Mouse (Mus musculus) hindbrain, embryonic 11.5 days (tissue): ENCODE data around the gene Klk1b9. TPM values are rescaled to one million over a fixed set of nuclear protein-coding genes. Genes with fewer than 3 reads are reported as not detected.
"Not testable (repeated sequence)": the region's sequence is repeated elsewhere in the genome, so short reads cannot be mapped to it uniquely, and the experiment has no call there.

Experiments
- ATAC-seq: fragments of 200-750 bp; cut with Nextera tagmentation; 2 replicates; pipeline ENCODE4 v1.8.0; 2017; ENCODE audit warnings: mild to moderate bottlenecking, moderate TSS enrichment, moderate library complexity; ENCODE audit not compliant: low FRiP score
- DNase-seq: peaks from one replicate; pipeline ENCODE4 v3.0.0-alpha.2; 2015; ENCODE audit warnings: low spot score
- H3K27ac ChIP-seq: fragments of 300-500 bp; sonication (generic); 2 replicates; pipeline ENCODE4 v1.5.1; 2014; ENCODE audit warnings: mild to moderate bottlenecking, low read depth, low read length
- H3K27me3 ChIP-seq: fragments of 300-500 bp; sonication (generic); 2 replicates; pipeline ENCODE4 v1.6.1; 2014; ENCODE audit warnings: mild to moderate bottlenecking, low read length, moderate library complexity, mixed read lengths; ENCODE audit not compliant: control insufficient read depth, insufficient read depth
- H3K36me3 ChIP-seq: fragments of 300-500 bp; sonication (generic); 2 replicates; pipeline ENCODE4 v1.6.1; 2014; ENCODE audit warnings: mild to moderate bottlenecking, low read length, moderate library complexity, mixed read lengths; ENCODE audit not compliant: control insufficient read depth, insufficient read depth
- H3K4me1 ChIP-seq: fragments of 300-500 bp; sonication (generic); replicated peaks from 2 replicates; pipeline ENCODE4 v1.6.1; 2014; ENCODE audit warnings: low read length, mixed read lengths; ENCODE audit not compliant: control insufficient read depth, insufficient read depth
- H3K4me2 ChIP-seq: fragments of 300-500 bp; sonication (generic); replicated peaks from 2 replicates; pipeline ENCODE4 v1.6.1; 2014; ENCODE audit warnings: mild to moderate bottlenecking, low read depth, low read length
- H3K4me3 ChIP-seq: fragments of 300-500 bp; sonication (generic); 2 replicates; pipeline ENCODE4 v1.5.1; 2014; ENCODE audit warnings: low read depth, low read length
- H3K9ac ChIP-seq: fragments of 300-500 bp; sonication (generic); 2 replicates; pipeline ENCODE4 v1.6.1; 2014; ENCODE audit warnings: low read depth, low read length
- H3K9me3 ChIP-seq: fragments of 300-500 bp; sonication (generic); 2 replicates; pipeline ENCODE4 v1.6.1; 2016; ENCODE audit warnings: low read length; ENCODE audit not compliant: control insufficient read depth
- WGBS: fragments of 180-500 bp; shearing (Covaris S2); extraction: QIAGEN DNeasy Blood & Tissue Kit; methylation state at CpG from one replicate; pipeline ENCODE4 v1.1.7; 2014; 5-methylcytosine and 5-hydroxymethylcytosine counted together
- polyA plus RNA-seq: library from polyadenylated mRNA; unstranded; fragments of >200 nt; fragmentation: Nextera tagmentation; extraction: Ambion mirVana; gene quantifications from 2 replicates; pipeline ENCODE4 v1.2.1, GENCODE M21; 2014

Gene Klk1b9
- polyA plus RNA-seq, 1 experiment from 2014 or later = not detected

- H3K4me3 ChIP-seq, H3K27me3 ChIP-seq, H3K27ac ChIP-seq, H3K36me3 ChIP-seq, H3K9me3 ChIP-seq, DNase-seq, H3K4me1 ChIP-seq, ATAC-seq, H3K4me2 ChIP-seq, H3K9ac ChIP-seq: not testable (repeated sequence)
- 86% methylated on average over 6 of the region's 6 CpGs for WGBS
Measured at GRCm38 (mm10) chr7:44014666-44015065, 38.8 kb downstream of the Klk1b9 start.

GRCm38 (mm10) chr7:44015071-44015470 lies 39.2 kb downstream of the Klk1b9 start:
- no peak overlapping the region for H3K4me2 ChIP-seq
- H3K36me3 ChIP-seq = no peaks in the 10 kb centered on the region
- no peaks in the 10 kb centered on the region for H3K9me3 ChIP-seq
- H3K9ac ChIP-seq = no peak overlapping the region
- H3K27me3 ChIP-seq = no peaks in the 10 kb centered on the region
- no peak for DNase-seq
- 88% methylated on average over 5 of the region's 5 CpGs for WGBS
- H3K4me3 ChIP-seq = no peak overlapping the region
- H3K4me1 ChIP-seq = no peaks in the 10 kb centered on the region
- no peak overlapping the region for H3K27ac ChIP-seq
- ATAC-seq = no peak

Other genes with a start within 250 kb of the Klk1b9 start
- gene Klk12, start 207.2 kb upstream of the Klk1b9 start, polyA plus RNA-seq = not detected in 2 replicates
- 0.14 TPM in 1 of 2 replicates, not detected in the other for gene Klk11, start 201.5 kb upstream of the Klk1b9 start, polyA plus RNA-seq
- 0.32 and 0.53 TPM in 2 replicates for gene Klk10, start 195.0 kb upstream of the Klk1b9 start, polyA plus RNA-seq
- gene Klk9, start 184.2 kb upstream of the Klk1b9 start, polyA plus RNA-seq = 0.23 TPM in 1 of 2 replicates, not detected in the other
- gene Klk8, start 178.5 kb upstream of the Klk1b9 start, polyA plus RNA-seq = 10.9 and 11.0 TPM in 2 replicates
- 0.11 TPM in 1 of 2 replicates, not detected in the other for gene Klk7, start 164.8 kb upstream of the Klk1b9 start, polyA plus RNA-seq
- gene Klk6, start 151.6 kb upstream of the Klk1b9 start, polyA plus RNA-seq = not detected in 2 replicates
- gene Klk5, start 134.1 kb upstream of the Klk1b9 start, polyA plus RNA-seq = 0.31 and 0.39 TPM in 2 replicates
- gene Klk4, start 94.9 kb upstream of the Klk1b9 start, polyA plus RNA-seq = 0.20 TPM in 1 of 2 replicates, not detected in the other
- gene Klk15, start 42.3 kb upstream of the Klk1b9 start, polyA plus RNA-seq = not detected in 2 replicates
- gene Klk1b8, start 25.4 kb upstream of the Klk1b9 start, polyA plus RNA-seq = not detected in 2 replicates
- not detected in 2 replicates for gene Klk1b1, start 9.3 kb upstream of the Klk1b9 start, polyA plus RNA-seq
- not detected in 2 replicates for gene Klk1b11, start 19.8 kb downstream of the Klk1b9 start, polyA plus RNA-seq
- gene Klk1b26, start 36.1 kb downstream of the Klk1b9 start, polyA plus RNA-seq = not detected in 2 replicates
- gene Klk1b27, start 76.2 kb downstream of the Klk1b9 start, polyA plus RNA-seq = not detected in 2 replicates
- gene Klk1b21, start 126.3 kb downstream of the Klk1b9 start, polyA plus RNA-seq = not detected in 2 replicates
- not detected in 2 replicates for gene Klk1b22, start 136.6 kb downstream of the Klk1b9 start, polyA plus RNA-seq
- gene Klk1b16, start 160.7 kb downstream of the Klk1b9 start, polyA plus RNA-seq = not detected in 2 replicates
- 0.32 TPM in 1 of 2 replicates, not detected in the other for gene Klk1b24, start 212.2 kb downstream of the Klk1b9 start, polyA plus RNA-seq
- not detected in 2 replicates for gene Klk1b3, start 222.1 kb downstream of the Klk1b9 start, polyA plus RNA-seq
- gene Klk1b4, start 231.4 kb downstream of the Klk1b9 start, polyA plus RNA-seq = not detected in 2 replicates
- not detected in 2 replicates for gene Klk1b5, start 239.9 kb downstream of the Klk1b9 start, polyA plus RNA-seq
- not detected in 2 replicates for gene Klk1, start 249.3 kb downstream of the Klk1b9 start, polyA plus RNA-seq